Mouse (Mus musculus) small intestine, adult 2 months (tissue): ENCODE measurements at regions not wholly inside any gene's neighbourhood (a gene's known extent, or its start where the extent isn't known, plus 50 kb on each side); places are given as distances from the start of the nearest gene placed in this dataset.

Source experiments
- CTCF ChIP-seq: fragments of 200-500 bp; IDR thresholded peaks from 2 replicates; pipeline ENCODE4 v1.5.1; 2012; ENCODE audit warnings: low read depth, mild to moderate bottlenecking, control low read depth, inconsistent platforms, low read length, moderate library complexity, mixed read lengths; ENCODE audit not compliant: insufficient replicate concordance, insufficient read length; ENCODE audit errors: extremely low read depth
- POLR2A ChIP-seq: fragments of 200-500 bp; IDR thresholded peaks from 2 replicates; pipeline ENCODE4 v1.6.1; 2012; ENCODE audit warnings: low read depth, mild to moderate bottlenecking, control low read depth, inconsistent platforms, low read length, moderate library complexity

- no peak for TF ChIP-seq CTCF
- TF ChIP-seq POLR2A: no peak
Measured at GRCm38 (mm10) chr15:96521125-96521455, 60.4 kb upstream of the Scaf11 start.
